Mouse (Mus musculus): Measurements from ENCODE around the gene Anp32b.

DNA sequence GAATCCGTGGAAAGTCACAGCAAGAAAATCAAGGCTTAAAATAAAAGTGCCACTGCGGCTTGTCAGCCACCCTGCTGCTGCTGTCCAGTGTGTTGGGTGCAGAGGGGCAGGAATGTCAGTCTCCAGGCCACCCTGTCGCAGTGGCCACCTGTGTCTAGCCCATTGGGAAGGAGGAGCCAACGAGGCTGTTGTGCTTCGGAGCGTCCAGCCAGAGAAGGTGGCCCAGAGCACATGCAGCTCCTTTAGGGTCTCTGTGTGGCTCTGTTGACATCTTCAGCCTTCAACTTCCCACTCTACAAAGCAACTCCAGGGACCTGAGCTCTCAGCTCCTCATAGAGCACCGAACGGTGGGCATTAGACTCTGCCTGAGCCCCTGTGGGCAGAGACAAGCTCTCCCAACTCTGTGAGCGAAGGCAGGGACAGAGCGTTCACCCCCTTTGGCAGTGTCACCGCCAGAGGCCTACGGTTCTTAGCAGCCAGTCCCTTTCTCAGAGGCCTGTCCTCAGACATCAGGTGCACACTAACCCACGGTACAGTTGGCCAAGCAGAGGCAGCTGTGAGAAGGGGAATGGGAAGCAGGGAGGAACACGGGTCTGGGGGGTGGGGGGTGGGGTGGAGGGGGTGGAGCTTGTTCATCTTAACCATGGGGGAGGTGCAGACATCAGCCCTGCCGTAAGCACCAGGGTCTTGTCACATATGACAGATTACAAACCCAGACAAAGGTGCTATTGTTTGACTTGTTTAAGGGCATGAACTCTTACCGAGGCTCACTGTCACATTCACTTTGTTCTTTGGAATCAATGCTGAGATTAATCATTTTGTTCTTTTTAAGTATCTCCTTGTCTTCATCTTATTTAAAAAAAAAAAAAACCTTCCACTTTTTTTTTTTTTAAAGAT, 52.2 kb downstream of the Anp32b start:
- TF ChIP-seq CTCF (IDR thresholded peaks at IDR 0.05; ENCODE audit: extremely low read depth, insufficient read length, insufficient replicate concordance, low read depth, low read length) (no peak), POLR2A (IDR thresholded peaks at IDR 0.05; ENCODE audit: low read depth, low read length) (no peak)

Measured in small intestine, adult 2 months (tissue).